Mouse (Mus musculus): ENCODE measurements around the gene Lhpp.

The Lhpp gene

GRCm38 (mm10) chr7:132733521-132733920 lies 123.1 kb downstream of the Lhpp start:
- DNase-seq (ENCODE audit: low read depth in 1 of 2, low spot score in 2 of 2), result no peak

GRCm38 (mm10) chr7:132734222-132734621 lies 123.8 kb downstream of the Lhpp start:
- no peak for DNase-seq (ENCODE audit: low read depth in 1 of 2, low spot score in 2 of 2)

GRCm38 (mm10) chr7:132735145-132735544 lies 124.7 kb downstream of the Lhpp start:
- peak; percentile 67 to 80 for DNase-seq (ENCODE audit: low read depth in 1 of 2, low spot score in 2 of 2)

GRCm38 (mm10) chr7:132736099-132736862 lies 125.8 kb downstream of the Lhpp start:
- DNase-seq (ENCODE audit: low read depth in 1 of 2, low spot score in 2 of 2), result no peak

- DNase-seq (ENCODE audit: low read depth in 1 of 2, low spot score in 2 of 2), result no peak
Observed at GRCm38 (mm10) chr7:132738844-132739243, 128.4 kb downstream of the Lhpp start.

GRCm38 (mm10) chr7:132739829-132740228 lies 129.4 kb downstream of the Lhpp start:
- no peak for DNase-seq (ENCODE audit: low read depth in 1 of 2, low spot score in 2 of 2)

- DNase-seq (ENCODE audit: low read depth in 1 of 2, low spot score in 2 of 2), result no peak
Observed at GRCm38 (mm10) chr7:132742912-132743311, 132.5 kb downstream of the Lhpp start.

GRCm38 (mm10) chr7:132747096-132747495 lies 136.7 kb downstream of the Lhpp start:
- no peak for DNase-seq (ENCODE audit: low read depth in 1 of 2, low spot score in 2 of 2)

- no peak for DNase-seq (ENCODE audit: low read depth in 1 of 2, low spot score in 2 of 2)
Observed at GRCm38 (mm10) chr7:132748076-132748769, 137.8 kb downstream of the Lhpp start.

- DNase-seq (ENCODE audit: low read depth in 1 of 2, low spot score in 2 of 2), result no peak
Observed at GRCm38 (mm10) chr7:132749504-132749903, 139.1 kb downstream of the Lhpp start.

- DNase-seq (ENCODE audit: low read depth in 1 of 2, low spot score in 2 of 2), result no peak
Observed at GRCm38 (mm10) chr7:132751716-132752115, 141.3 kb downstream of the Lhpp start.

- DNase-seq (ENCODE audit: low read depth in 1 of 2, low spot score in 2 of 2), result no peak
Observed at GRCm38 (mm10) chr7:132753518-132754388, 143.3 kb downstream of the Lhpp start.

- no peak for DNase-seq (ENCODE audit: low read depth in 1 of 2, low spot score in 2 of 2)
Observed at GRCm38 (mm10) chr7:132754389-132754750, 143.9 kb downstream of the Lhpp start.

Measured in monocyte, adult 2 months (primary cell).